Mouse (Mus musculus) ovary, adult 18-20 months (tissue): ENCODE measurements at regions not wholly inside any gene's neighbourhood (a gene's known extent, or its start where the extent isn't known, plus 50 kb on each side); places are given as distances from the start of the nearest gene placed in this dataset.

Experiments used
- DNase-seq: peaks from one replicate; pipeline ENCODE4 v3.0.0; 2022; ENCODE audit warnings: low spot score, mixed read lengths

DNA sequence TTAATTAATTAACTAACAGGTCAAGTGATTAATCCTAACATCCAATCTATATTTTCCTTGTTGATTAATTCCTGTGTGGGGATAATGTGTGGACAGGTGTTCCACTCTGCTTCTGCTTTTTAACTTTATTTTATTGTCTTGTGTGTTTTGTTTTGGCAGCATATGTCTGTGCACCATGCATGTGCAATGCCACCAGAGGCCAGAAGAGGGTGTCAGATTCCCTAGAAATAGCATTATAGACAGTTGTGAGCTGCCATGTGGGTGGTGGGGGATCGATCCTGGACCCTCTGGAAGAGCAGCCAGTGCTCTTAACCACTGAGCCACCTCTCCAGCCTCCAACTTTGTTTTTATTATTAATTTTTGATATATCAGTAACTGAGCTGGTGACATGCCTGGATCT, 65.6 kb downstream of the En1 start:
- DNase-seq: no peak

DNA sequence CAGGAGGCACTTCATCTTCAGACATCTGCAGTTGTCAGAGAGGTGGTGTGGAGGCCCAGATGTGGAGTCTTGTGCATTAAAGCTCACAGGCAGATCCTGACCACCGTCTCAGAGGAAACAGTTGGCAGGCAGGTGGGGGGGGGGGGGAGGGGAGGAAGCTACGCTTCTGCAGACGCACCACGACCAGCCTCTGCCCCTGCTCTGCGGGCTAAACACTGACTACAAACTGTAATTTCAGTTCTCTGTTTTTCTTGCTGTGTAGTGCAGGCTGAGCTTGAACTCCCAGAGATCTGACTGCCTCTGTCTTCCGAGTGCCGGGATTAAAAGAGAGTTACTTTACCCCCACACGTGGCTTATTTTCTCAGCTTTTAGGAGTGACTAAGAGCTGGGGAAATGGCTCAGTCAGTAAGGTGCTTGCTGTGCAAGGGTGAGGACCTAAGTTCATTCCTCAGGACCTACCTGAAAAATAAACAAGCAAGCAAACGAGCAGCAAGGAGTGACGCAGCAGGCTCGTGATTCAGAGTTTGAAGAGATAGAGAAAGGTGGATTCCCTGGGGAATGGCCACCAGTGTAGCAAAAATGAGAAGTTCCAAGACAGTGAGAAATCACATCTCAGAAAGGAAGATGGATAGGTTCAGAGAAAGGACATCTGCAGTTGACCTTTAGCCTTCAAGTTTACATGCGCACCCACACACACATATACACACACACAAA, 81.5 kb downstream of the En1 start:
- DNase-seq: no peak

DNA sequence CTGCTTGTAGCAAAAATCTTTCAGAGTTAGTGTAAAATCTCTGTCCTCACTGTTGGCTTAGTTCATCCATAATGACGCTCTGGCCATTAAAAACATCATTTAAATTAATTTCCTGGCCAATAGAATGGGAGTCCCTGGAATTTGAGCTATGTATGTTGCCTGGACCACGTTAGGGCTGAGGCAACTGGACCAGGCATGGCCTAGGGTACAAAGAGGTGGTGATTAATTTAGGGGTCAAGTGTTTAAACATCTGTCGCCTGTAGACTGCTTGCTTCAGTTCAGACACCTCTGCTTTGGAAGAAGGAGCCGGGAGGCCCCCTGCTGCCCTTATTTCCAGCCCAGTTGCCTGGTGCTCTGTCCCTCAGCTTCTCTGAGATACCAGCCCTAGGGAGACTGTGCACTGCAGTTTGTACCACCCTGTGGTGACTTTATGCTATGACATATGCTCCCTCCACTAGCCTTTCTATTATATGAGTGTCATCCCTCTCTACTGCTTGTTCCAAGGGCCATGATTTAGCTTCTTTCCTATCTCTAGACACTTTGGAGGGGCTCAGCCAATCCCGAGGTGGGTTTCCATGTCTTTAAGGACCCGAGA, 83.5 kb downstream of the En1 start:
- DNase-seq: no peak

DNA sequence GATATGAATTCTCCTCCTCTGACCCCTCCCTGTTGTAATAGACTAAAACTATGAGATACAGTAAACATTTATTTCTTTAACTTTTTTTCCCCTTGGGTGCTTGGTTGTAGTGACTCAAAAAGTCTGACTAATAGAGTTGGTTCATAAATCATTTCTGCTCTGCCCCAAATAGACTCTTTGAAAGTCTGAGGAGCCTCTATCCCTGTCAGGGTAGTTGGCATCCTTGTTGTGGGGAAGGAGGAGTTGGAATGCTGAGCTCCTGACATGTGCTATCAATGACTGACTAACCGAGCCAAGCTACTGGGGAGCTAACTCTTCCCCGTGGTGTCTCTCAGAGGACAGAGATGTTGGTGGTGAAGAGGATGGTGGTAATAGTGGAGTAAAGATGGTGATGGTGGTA, 89.4 kb downstream of the En1 start:
- DNase-seq: no peak

DNA sequence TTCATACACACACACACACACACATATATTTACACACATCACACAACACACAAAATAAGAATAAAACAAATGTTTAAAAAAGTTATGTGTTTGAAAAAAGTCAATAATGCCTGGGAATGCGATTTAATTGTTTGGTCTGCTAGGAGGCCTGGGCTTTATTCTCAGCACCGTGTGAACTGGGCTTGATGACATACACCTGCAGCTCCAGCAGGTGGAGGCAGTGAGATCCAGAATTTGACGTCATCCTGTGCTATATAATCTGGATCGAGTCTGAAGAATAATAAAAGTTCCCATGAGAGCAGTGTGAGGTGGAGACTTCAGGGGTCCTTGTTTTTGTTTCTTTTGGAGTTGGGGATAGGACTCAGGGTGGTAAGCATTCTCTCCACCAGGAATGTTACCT, 96.0 kb downstream of the En1 start:
- no peak for DNase-seq

DNA sequence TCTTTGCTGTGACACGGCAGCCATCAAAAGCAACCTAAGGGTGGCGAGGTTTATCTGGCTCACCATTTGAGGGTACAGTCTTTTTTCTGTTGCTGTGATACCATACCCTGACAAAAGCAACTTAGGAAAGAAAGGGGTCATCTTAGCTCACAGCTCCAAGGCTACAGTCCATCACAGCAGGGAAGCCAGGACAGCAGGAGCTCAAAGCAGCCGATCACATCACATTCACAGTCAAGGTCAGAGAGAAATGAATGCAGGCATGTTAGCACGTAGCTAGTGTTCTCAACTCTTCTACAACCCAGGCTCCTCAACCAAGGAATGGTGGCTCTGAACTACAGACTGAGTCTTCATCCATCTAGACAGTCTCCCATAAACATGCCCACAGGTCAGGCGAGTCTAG, 102.0 kb downstream of the En1 start:
- no peak for DNase-seq

DNA sequence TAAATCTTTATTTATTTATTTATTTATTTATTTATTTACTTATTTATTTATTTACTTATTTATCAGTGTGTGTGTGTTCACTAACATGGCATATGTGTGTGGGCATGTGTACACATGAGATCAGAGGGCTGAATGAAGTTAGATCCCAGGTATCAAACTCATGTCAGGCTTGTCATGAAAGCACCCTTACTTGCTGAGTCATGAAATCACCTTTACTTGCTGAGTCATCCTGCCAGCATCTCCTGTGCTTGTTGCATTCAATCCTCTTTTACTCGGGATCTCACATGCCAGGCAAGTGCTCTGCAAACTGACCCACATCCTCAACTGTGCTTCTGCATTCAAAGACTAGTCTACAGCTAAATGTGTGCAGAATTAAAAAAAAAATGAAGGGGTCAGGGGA, 103.8 kb downstream of the En1 start:
- DNase-seq: no peak

DNA sequence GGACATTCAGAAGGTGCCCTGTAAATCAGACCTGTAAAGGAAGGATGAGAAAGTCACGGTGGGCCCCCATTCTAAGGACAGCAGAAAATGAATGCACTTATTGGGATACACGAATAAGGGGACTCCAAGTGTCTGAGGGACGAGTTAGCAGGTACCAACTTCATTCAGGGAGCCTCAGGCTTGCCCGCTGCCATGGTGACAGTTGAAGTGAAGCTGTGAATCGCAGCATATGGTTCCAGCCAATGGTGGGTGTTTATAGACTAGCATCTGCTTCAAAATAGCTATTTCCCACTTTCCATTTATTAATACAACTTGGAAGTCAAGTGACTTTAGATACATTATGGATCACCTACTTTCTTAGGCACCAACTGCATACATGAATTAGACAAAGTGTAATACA, 106.3 kb downstream of the En1 start:
- DNase-seq: no peak

DNA sequence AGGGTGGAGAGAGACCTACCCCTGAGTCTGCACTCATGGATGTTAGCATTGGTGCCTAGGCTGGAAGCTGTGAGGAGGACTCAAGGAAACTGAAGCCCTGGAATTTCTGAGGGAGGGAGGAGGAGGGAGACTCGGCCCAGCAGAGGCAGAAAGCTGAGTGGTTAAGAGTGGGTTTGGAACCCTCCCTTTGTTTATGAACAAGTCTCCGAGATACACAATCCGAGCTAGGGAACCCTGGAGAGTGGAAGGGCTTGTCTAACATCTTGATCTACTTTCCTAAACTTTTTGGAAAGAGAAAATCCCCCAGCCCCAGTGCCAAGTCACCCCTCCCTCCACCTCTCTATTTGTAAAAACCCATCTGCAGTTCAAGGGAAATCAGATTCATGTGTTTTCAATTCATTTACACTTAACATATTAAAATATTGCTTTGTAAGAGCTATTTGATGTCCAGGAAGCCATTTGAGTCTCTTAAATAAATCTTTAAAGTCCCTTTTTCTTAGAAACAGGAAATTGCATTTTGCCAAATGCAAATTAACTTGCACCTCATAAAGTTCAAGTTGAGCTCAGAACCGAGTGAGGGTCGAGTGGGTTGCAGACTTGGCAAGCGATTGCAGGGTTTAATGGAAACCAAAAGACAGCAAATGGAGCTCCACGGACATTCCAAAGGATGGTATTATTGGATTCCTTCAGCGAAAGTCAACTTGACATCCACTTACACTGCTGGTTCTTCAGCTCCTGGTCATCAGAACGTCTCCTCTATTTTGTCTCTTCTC, 113.1 kb downstream of the En1 start:
- no peak for DNase-seq

DNA sequence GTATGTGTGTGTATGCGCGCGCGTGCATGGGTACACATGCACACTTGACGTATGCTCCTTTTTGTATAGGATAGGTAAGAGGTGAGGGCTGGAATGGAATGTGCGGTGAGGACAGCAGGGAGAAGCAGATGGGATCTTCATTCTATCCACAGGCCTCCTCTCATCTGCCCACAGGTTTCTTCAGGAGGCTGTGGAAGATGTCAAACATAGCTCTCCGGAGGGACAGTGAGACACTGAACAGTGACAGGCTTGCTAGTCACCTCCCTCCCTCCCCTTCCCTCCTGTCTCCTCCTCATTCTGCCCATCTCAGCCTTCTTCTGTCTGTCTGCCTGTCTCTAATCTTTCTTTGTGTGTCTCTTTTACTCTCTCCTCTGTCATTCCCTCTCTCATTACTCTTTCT, 124.6 kb downstream of the En1 start:
- no peak for DNase-seq

DNA sequence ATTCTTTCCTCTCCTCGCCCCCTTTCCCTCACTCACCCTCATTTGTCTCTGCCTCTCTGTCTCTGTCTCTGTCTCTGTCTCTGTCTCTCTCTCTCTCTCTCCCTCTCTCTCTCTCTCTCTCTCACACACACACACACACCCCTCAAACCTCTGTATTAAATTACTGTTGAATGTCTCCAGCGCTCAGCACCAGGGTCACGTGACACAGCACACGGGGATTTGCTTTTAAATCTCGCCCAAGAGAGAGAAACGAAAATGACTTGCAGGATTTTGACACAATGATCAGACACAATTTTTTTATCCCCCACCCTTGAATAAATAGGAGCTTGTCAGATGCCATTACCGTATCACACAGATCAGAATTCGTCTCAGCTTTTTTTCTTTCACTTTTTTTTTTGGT, 125.2 kb downstream of the En1 start:
- no peak for DNase-seq

DNA sequence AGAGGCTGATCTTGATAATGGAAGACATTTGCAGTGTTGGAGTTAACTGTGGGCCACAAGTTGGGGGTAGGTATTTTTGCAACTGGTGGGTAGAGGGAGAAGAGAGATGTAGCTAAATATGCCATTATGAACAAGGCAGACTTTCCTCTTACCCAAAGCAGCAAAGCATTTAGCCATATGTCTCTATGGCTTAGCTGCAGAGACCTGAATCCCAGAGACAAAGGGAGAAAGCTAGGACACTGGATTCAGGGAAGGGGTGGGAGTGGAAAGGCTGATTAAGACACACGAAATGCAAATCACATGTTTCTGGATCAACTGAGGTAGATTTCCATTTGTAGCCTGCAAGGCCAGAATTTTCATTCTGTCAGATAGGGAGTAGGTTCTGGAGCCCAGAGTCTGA, 129.8 kb downstream of the En1 start:
- DNase-seq: no peak

DNA sequence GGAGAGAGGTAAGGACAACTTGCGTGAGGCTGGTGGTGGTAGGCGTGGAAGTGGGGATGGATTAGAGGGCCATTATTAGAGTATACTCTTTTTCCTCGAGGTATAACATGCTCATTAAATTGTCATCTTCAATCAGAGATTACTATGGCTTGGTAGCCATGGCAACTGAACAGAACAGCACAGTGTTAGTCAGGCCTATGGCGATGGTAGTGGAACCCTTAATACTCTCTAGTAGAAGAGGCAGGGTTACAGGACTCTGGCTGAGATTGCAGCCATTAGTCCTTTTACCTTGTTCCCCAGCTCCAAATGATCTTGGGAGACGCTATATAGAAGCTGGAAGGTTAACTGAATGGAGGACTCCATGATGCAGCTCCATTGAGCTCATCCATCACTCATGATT, 131.5 kb downstream of the En1 start:
- no peak for DNase-seq

DNA sequence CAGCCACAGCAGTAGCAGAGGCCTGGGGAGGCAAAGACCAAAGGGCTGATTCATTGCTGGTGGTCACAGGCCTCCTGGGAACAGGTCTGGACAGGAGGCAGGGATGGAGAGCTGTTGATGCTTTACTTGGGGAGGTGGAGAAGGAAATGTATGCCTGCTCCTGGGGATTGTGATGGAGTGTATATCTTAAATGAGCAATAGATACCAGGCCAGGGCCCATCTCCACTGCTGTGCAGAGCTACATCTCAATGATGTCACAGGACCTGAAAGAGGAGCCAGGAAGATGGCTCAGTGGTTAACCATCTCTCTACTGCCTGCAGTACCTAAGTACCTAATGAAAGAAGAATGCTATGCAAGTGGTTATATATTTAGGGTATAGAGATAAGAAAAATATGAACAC, 132.6 kb downstream of the En1 start:
- DNase-seq: peak; percentile 38

DNA sequence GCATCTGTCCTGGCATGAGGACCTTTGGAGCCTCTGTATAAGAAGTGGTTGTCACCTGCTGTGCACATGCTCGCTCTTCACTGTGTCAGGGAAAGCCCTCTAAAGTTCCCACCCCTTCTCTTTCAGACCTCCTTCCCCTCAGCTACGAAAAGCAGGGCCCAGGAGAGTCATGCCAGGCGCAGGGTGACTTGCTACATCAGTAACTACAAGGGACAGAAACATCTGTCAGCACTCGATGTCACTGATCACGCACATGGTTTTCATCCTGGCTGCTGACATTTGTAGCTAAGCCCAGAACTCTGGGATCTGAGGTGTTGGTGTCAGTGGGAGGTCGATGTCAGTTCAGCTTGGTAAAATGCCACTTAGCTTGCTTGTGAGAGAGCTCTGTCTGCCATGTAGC, 137.3 kb downstream of the En1 start:
- DNase-seq: no peak

DNA sequence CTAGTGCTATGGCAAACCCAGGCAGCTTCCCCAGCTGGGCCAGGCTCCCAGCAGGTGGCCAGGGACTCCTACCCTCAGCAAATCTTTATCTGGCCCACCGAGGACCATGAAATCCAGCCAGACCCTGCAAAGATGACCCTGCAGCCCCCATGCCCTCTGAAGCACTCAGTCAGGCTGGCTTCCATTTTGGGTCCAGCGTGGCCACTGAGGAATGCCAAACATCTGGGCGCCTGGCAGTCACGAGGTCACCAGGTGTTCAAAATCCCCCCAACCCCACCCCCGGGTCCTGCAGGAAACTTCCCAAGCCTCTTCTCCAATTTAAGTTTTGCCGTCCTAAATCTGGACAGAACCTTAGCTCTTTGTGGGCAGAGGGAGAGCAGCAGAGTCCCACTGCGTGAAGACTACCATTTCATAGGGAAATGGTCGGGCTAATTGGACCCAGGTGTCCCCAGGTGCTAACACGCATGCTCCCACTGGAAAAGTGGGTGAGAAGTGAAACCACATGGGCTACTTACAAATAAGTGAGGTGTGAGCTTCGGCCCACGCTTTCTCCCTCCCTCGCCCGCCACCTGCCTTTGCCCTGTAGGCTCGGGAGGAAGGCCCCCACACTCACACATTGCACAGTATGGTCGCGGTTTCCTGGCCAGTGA, 139.0 kb downstream of the En1 start:
- no peak for DNase-seq

DNA sequence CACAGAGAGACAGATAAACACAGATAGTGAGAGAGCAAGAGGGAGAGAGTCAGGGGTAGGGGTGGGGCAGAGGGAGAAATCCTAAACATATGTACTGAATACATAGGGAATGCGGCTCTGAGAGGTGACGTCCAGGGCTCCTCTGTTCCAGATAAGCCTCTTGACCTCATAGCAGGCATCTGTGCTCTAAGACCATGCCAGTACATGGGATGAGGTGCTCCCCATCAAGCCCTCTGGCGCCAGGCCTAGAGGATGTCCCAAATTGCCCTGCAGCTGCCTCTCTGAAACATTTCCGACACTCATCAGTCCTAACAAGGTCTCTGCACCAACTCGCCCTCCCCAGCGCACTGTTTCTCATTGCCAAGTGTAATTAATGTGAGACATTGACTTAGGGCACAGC, 146.7 kb downstream of the En1 start:
- DNase-seq: no peak

DNA sequence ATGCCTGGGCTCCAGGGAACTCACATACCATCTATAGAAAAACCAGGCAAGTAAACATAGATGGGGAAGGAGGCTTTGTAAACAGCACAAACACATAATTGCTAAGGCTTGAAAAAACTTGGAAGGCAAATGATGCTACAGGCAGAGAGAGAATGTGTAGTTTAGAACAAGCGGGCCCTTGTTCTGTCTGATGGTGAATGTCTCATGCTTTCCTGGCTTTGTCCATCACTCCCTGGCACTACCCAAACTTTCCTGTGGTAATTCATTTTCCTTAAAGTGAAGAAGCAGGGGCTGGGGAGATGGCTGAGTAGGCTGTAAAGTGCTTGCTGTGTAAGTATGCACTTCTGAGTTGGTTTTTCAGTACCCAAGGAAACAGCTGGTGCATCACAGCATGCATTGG, 151.2 kb downstream of the En1 start:
- no peak for DNase-seq

DNA sequence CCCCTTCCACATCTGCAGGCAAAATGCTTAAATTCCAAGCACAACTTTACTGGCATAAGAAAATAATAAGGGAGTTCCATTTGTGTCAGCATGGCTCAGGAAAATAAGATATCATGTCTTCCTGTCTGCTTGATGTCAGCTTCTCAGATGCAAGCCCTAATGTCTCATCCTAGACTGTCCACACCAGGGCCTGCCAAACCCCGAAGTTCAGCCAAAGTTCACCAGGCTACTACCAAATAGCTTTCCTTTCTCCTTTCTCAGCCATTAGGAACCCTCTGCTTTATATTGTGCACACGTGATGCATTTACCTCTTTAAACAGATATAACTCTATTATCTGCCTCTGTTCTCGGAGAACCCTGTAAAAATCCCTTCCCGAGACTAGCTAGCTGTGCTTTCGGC, 152.1 kb downstream of the En1 start:
- DNase-seq: no peak

DNA sequence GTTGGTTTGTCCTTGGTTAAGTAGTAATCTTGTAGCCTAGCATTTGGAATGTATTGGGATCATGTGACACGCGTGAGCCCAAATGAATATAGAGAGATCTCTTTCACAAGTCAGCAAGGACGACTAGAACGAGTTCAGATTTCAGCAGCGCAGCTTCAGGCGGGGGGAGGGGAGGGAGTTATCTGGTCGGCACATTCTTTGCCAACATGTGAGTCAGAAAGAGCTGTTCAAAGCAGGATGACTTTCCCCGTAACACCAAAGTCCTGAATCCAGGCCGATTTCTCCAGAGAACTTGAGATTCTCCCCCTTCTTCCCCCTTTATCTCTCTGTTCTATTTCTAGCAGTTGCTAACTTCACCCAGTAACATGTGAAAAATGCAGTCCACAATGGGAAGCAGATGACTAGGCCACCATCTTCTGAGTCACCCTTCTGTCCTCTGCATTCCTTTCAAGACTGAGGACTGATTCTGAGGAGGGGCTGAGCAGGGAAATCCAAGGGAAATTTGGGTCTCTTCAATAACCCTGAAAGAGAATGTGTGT, 155.1 kb downstream of the En1 start:
- peak; percentile 56 for DNase-seq

DNA sequence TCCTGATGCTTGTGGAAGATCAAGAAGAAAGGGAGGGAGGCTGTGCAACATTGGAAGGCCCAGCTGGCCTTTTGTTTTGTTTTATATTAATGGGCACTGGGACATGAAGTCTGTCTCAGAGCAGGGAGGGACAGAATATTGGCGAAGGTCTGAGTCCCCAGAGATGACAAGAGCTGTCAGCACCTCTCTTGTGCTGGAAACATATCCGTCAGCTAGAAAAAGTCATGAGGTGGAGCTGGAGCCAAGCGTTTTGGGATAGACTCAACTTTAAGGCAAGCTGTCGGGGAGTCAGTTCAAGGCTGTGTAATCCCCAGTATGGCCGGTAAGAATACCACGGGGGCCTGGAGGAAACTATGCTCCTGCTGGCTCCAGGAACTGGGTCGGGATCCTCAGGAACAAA, 156.0 kb downstream of the En1 start:
- DNase-seq: no peak

DNA sequence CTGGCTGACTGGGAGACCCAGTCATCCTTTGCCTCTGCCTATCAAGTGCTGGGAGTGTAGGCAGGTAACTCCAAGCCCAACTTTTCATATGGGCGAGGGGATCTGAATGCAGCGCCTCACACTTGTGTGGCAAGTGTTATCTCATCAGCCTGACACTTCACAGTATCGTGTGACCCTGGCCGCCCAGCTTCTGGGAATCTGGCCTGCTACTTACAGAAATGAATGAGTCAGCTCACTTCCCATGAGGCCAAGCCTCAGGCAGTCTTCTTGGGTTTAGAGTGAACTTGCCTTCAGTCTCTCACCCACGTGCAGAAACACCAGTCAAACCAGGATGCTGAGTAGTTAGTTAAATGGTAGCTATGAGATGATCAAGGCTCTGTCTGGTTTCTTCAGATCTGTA, 156.5 kb downstream of the En1 start:
- DNase-seq: no peak

DNA sequence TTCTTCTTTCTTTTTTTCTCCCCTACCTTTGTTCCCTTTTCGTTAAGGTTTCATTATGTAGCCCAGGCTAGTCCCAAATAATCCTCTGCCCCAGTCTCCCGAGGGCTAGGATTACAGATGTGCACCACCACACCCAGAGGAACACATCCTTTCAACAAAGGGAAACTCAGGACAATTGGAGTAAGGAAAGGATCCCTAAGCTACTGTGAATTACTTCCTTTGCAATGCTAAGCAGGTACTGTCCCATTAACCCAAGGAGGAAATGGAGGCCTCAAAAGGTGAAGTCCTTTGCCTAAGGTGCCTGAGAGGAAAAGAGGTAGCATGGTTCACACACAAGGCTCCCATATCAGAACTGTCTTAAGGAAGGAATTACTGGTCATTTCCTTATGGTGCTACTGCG, 157.2 kb downstream of the En1 start:
- DNase-seq: no peak
